Mouse (Mus musculus) embryo, embryonic 11.5 days (tissue): ENCODE results near the gene Xpo4.
"Not testable (repeated sequence)": the region's sequence is repeated elsewhere in the genome, so short reads cannot be mapped to it uniquely, and the experiment has no call there.

Source experiments
- DNase-seq: peaks from one replicate; pipeline ENCODE4 v3.0.0-alpha.2; 2012; ENCODE audit warnings: low read depth, low spot score

Xpo4 gene

DNA sequence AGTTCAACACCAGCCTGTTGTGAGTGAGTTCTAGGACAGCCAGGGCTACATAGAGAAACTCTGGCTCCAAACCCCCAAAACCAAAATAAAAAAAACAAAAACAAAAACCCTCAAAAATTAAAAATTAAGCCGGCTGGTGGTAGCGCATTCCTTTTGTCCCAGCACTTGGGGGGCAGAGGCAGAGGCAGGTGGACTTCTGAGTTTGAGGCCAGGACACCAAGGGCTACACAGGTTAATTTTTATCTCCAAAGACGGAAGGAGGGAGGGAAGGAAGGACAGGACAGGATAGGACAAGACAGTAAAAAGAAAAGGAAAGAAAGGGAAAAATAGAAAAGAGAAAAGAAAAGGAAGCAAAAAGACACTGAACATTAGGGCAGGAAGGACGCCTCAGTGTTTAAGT lies 17.5 kb upstream of the Xpo4 start:
- DNase-seq, result no peak

DNA sequence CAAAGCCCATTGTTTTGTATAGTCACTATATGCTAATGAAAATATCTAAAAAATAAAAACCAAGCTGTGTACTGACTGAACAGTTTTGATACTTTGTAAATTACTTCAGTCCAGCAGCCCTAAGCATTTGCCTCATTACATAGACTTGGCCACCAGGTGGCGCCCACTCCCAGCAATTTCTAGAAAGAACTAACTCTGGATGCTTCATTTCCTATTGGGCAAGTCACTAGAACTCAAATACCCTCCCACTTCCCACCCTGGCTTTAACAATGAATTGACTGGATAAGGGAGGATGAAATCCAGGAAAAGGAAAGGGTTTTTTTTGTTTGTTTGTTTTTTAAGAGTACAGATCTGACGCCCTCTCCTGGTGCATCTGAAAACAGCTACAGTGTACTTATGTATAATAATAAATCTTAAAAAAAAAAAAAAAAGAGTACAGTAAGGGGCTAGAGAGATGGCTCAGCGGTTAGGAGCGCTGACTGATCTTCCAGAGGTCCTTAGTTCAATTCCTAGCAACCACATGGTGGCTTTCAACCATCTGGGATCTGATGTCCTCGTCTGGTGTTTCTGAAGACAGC lies 14.8 kb upstream of the Xpo4 start:
- DNase-seq, result peak; percentile 73

DNA sequence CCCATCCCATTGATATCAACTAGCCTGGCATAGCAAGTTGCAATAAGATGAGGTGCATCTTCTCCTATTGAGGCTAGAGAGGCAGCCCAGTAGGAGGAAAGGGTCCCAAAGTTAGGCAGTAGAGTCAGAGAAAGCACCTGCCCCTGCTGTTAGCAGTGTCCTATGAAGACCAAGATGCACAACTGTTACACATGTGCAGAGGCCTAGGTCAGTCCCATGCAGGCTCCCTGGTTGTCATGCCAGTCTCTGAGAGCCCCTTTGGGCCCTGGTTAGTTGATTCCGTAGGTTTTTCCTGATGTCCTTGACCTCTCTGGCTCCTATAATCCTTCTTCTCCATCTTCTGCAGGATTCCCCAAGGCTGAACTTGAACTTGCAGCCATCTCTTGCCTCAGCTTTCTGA lies 14.3 kb upstream of the Xpo4 start:
- no peak for DNase-seq

DNA sequence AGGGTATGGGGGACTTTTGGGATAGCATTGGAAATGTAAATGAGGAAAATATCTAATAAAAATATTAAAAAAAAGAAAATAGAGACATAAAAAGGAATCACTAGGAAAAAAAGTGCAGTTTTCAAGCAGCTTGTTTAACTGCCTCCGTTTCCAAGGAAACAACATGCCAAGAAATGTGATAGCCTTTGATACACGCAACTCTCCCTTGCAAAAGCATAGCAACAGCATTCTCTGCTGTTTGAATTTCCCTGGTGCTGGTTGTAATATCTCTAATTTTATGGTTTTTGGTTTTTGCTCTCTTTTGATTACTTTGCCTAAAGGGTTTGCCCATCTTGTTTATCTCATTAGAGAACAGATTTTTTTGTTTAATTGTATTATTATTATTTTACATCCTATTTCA lies 10.3 kb upstream of the Xpo4 start:
- no peak for DNase-seq

DNA sequence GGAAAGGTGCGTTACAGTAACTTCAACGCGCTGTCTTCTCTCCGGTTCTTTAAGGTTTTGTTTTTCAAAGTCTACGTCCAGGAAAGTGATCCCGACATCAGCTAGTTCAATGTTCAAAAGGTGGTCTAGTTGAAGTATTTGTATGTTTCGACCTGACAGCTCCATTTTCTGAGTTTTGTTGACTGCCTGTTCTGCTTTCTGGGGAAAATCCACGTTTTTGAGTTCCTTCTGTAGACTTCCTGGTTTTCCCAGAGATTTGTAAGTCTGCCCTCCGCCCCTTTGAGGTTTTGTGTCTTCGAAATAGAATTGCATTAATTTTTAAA lies 359 bp upstream of the Xpo4 start:
- DNase-seq, result no peak

DNA sequence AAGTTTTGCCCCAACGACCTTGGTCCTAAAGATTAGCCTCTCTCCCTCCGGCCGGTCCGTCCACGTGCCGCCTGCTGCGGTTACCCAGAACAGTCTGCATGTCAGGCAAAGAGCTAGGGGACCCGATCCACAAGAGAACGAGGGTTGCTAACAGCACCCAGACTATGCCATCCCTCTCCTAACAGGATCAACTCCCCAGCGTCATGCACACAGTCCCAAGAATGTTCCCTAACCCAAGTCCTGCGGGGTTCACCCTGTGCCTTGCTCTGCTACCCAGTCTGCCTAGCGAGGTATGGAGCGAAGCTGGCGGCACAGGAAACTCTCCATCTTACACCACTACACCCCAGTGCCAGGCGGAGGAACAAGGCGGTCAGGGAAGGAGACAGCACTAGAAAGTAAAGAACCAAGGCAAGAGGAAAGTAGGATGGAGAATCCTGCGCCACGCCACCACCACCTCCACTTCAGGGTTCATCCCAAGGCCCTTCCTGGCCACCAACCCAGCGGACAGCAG lies 864 bp downstream of the Xpo4 start:
- DNase-seq, result peak; percentile 20

DNA sequence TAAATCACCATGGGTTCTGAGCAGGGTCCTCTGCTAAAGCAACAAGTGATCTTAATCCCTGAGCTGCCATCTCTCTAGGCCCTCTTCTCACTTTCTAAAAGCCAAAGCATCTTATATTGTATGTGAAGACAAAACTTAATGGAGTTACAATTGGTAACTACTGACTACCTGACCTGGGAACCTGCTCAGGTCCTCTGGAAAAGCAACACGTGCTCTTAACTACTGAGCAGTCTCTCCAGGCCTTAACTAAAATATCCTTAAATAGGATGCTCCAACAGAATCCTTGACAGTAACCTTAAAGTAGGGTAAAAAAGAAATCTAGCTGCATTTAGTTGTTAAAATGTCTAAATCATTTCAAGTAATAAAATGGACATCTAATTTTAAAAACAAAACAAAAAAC lies 1.6 kb downstream of the Xpo4 start:
- DNase-seq, result no peak

DNA sequence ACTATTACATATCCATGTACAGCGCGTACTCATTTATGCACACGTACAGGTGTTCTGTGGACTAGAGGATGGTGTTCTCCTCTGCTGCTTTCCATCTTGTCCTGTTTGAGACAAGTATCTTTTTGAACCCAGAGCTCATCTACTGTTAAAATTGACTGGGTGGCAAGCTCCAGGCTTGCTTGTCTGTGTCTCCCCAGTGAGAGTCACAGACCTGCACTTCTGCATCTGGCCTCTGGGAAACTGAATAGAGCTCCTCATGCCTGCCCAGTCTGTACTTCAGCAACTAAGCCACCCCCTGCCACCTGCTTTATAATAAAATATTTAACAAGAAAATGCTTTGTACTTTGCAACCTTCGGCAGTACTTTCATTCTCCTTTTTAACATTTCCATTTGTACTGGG lies 6.9 kb downstream of the Xpo4 start:
- no peak for DNase-seq

DNA sequence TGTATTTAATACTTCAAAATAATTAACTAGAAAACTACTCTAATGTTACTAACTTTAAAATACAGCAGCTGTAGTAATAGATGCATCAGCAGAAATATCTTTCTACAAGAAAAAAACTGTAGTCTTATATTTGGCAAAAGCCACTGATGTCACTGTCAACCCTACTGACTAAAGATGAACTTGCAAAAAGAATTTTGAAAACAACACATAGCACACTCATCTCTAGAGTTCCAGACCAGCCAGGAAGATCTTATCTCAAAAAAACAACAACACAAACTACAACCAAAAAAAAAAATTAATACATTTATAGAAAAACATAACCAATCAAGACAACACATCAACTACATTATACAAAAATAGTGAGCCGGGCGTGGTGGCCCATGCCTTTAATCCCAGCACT lies 7.7 kb downstream of the Xpo4 start:
- DNase-seq, result no peak

DNA sequence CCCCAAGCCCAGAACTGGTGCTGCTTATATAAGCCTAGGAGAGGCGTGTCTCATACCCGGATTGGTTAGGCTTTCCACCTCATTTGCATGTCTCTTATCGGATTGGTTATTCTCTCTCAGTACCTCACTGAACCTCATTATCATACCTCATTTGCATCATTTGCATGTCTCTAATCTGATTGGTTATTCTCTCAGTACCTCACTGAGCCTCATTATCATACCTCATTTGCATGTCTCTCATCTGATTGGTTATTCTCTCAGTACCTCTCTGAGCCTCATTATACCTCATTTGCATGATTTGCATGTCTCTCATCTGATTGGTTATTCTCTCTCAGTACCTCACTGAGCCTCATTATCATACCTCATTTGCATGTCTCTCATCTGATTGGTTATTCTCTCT lies 8.7 kb downstream of the Xpo4 start:
- DNase-seq, result not testable (repeated sequence)

DNA sequence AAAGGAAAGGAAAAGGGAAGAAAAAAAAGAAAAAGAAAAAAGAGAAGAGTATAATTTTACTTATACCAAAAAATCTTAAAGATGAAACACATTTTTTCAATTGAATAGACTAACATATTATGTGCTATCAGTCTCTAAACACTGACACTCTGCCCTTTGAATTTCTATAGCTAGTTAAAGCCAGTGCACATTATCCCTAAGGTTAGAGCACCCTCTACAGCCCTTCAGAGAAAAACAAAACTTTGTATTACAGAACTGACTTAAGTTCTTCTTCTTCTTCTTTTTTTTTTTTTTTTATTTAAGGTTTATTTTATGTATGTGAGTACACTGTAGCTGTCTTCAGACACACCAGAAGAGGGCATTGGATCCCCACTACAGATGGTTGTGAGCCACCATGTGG lies 15.7 kb downstream of the Xpo4 start:
- DNase-seq, result no peak

DNA sequence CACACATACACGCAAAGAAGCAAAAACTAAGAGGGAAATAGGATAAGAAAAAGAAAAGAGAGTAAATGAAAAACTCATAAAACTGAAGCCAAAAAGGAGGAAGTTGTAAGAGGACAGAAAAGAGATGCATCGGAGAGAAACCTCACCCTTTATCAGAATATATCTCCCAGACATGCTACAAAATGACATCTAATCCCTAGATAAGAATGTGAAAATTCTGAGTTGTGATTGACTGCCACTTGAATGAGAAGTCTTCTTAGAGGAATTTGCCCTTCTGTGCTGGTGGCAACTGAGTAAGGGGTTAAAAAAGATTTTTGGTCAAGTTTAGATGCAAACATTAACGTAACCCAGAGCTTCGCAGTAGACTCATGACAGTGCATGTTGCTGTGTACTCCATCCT lies 19.1 kb downstream of the Xpo4 start:
- no peak for DNase-seq

DNA sequence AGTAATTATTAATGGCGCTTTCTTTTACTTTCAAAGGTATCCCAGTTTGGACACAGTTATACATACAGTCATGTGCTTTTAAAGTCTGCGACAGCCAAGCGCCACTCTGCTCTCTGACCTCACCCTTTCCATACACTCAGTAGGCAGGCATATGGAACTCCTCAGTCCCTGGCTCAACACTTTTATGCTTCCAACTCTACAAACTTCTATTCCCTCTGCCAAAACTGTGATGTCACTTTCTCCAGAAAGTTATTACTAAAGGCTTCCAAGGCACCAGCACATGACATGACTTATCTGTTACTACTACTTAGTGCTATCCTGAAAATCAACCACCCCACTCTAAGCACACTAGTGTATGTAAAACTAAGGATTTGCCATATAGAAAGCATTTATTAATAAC lies 26.1 kb downstream of the Xpo4 start:
- DNase-seq, result no peak

DNA sequence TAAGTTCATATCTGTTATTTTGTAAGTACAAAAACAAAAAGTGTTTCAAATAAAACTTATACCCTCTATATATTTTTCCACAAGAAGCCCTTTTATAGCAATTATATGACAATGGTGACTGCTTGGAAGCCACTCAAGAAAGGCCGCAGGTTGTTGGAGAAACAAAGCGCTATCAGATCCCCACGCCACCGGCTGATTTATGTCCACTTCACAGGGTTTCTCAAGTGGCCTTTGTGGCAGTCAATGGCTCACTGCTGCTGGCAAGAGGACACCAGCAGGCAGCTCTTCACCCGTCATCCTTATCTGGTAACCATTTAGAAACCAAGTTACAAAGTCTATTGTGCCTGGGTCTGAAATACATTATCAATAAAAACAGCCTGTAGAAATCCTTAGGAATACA lies 31.1 kb downstream of the Xpo4 start:
- DNase-seq, result no peak

DNA sequence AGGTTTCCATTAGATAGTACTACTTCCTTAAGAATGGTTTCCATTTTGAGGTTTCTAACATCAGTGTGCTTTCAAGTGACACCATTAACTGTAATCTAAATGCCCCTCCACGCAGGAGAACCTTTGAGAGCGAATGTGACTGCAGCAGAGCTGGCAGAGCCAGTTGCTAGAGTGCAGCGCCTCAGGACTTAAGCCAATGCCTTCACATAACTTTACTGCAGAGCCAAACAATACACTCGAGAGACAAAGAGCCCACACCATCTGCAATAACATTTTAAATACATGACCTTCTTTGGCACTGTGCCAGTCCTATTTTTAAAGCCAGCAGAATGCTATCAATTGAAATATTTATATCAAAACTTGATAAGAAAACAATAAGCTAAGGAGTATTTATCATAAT lies 35.6 kb downstream of the Xpo4 start:
- no peak for DNase-seq

DNA sequence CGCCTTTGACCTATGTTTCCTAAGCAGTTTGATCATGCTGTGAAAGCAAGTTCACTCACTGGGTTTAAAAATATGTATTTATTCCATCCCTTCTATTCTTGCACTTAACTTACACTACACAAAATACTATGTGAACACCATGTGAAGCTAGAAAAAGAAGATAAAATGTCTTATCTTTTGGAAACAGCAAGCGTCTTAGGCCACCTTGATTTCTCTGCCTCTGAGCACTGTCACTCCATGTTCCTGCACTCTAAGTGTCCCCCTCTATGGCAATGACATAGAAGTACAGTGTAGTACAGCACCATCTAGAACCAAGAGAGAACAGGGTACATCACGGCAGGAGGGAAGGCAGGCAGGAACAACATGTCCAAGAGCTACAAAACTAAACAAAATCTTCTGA lies 42.3 kb downstream of the Xpo4 start:
- no peak for DNase-seq

DNA sequence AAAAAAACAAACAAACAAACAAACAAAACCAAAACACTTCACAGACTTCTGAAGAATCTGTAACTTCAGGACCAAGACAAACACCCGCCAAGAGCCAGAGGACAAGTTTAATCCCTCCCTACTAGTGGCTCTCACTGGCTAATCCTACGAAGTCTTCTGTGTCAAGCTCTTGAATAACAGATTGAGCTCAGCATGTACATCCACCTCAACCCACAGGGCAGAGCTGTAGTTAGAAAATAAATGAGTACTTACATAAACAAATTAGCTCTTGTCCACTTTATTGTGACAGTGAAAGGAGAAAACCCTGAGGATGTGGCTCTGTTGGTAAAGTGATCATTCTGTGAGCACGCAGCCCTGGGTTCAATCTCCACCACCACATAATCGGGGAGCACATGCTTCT lies 43.5 kb downstream of the Xpo4 start:
- no peak for DNase-seq

DNA sequence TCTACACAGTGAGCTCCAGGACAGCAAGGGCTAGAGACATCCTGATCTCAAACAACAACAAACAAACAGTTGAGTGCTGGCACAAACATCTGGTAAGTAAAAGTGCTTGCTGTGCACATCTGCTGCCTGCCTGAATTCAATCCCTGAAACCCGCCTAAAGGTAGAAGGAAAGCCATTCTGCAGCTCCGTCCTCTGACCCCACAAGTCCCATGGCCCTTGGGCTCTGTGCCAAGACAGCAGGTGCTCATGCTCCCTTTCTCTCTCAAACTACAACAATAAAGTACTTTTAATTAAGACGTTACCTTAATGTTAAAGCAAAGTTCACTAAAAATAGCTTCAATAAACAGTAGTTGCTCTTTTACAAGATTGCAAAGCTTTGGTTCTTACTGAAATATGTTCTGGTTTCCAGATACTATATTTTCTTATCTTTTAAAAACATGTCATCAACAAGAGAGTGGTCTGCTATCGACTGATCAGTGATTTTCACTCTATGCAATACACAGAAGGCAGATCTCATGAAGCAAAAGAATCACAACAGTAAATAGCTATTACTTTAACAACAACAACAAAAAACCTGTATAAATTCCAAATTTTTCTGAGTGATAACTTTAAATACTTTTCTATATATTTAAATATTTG lies 44.5 kb downstream of the Xpo4 start:
- DNase-seq, result no peak

DNA sequence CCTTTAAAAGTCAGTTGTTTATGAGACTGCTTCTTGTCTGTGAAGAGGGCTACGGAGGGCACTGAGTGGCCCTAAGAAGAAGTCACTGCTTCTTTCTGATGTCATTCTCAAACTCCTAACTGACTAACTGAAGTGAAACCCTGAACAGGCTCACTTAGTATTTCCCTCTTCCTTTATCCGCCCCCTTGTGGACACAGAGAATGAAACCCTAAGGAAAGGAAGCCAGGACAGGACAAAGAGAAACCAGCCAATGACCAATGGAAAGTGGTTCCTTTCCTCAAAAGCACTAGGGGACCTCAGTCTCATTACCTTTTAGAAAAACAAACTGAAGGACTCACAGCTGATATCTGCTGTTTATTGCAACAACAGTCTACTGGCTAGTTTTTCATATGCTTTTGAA lies 45.7 kb downstream of the Xpo4 start:
- peak; percentile 41 for DNase-seq

DNA sequence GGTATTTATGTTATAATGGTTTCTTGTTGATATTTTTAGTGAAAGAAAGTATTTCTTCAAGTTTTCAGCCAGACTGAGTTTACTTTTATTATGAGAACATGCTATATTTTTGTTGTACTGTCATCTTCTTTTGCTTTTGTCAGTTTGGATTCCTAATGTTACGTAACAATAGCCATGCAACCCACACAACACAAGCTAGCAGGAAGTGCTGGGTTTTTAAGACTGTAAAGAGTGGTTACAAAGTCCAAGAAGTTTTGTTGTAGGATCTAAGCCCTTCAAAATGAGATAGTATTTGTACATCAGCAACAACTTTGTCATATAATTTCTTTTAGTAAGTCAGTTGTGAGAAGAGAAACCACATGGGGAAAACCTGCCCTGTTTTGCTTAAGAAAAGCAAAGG lies 47.6 kb downstream of the Xpo4 start:
- no peak for DNase-seq

DNA sequence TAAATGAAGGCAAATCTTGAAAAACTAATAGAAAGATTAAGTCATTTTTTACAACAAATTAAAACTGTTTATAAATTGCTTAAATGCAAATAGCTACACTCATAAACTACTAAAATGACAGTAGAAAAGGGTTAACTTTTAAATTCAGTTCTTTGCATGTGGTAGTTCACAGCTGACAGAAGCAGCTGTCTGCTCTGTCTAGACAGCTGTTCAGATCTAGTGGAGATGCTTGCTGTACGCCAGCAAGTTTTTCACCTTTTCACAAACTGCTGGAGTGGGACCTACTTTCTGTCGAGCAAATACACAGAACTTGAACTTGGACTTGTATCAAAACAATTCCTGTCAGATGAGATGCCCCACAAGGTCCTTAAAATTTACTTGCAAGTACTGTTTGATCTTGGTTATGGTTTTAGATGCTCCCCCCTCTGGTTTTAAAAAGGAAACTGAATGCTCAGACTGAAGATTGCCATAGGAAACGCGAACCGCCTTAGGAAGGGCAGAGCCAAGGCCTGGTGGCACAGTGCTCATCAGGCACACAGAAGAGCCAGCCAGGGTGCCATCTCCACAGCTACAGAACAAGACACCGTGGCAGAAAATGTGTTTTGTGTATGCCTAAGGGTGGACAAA lies 48.8 kb downstream of the Xpo4 start:
- DNase-seq, result no peak

DNA sequence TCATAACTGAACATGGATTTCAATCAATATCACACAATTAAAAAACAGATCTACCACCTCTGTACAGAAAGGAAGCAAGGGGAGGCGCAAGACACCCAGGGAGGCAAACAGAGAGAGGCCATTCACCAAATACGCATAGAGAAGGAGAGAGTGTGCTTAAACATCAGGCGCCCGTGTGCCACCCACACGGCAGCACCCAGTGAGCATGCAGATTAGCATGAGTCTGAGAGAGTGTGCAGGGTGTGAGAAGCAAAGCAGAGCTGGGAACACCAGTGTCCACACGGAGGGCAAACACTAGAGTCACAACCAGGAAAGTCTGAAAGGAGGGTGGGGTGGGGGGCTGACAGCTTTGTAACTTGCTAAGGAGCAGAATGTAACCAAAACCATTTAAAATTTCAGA lies 49.4 kb downstream of the Xpo4 start:
- no peak for DNase-seq

DNA sequence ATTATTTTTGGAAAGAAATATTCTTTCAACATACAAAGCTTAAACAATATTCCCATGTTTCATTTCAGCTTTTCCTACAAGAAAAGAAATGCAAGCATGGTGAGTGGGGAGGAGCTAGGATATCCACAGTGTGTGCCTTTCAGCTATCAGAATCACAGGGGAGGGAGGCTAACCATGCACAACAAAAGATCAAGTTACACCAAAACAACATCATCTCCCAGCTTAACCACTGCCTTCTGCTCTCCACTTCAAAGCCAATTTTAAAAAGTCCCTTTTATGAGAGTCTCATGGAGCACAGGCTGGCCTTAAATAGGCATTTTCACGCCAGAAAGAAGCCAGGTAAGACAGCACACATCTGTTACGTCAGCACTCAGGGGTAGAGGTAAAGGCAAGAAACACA lies 54.2 kb downstream of the Xpo4 start:
- no peak for DNase-seq
